Mouse (Mus musculus): Measurements from ENCODE around the gene Il4ra.

The Il4ra gene

GRCm38 (mm10) chr7:125601280-125601670 is 49.4 kb downstream of the Il4ra start:
- DNase-seq, result no peak

GRCm38 (mm10) chr7:125601821-125602448 is 50.0 kb downstream of the Il4ra start:
- DNase-seq, result no peak

- no peak for DNase-seq
Observed at GRCm38 (mm10) chr7:125603185-125603631, 51.3 kb downstream of the Il4ra start, which contains the start of gene Il21r. Gene Il21r (plus strand): TSS chr7:125603429.

- DNase-seq, result no peak
Observed at GRCm38 (mm10) chr7:125604362-125605319, 52.7 kb downstream of the Il4ra start.

GRCm38 (mm10) chr7:125605725-125606139 is 53.8 kb downstream of the Il4ra start:
- peak; percentile 42 for DNase-seq

- DNase-seq, result no peak
Observed at GRCm38 (mm10) chr7:125606265-125607164, 54.6 kb downstream of the Il4ra start.

GRCm38 (mm10) chr7:125607384-125608182 is 55.7 kb downstream of the Il4ra start:
- DNase-seq, result no peak

GRCm38 (mm10) chr7:125608183-125608688 is 56.3 kb downstream of the Il4ra start:
- DNase-seq, result no peak

GRCm38 (mm10) chr7:125613579-125613978 is 61.7 kb downstream of the Il4ra start:
- DNase-seq, result no peak

GRCm38 (mm10) chr7:125615453-125615852 is 63.5 kb downstream of the Il4ra start:
- no peak for DNase-seq

GRCm38 (mm10) chr7:125618016-125618415 is 66.1 kb downstream of the Il4ra start:
- no peak for DNase-seq

- DNase-seq, result no peak
Observed at GRCm38 (mm10) chr7:125620077-125620476, 68.2 kb downstream of the Il4ra start.

- DNase-seq, result peak; percentile 43
Observed at GRCm38 (mm10) chr7:125622741-125623685, 71.1 kb downstream of the Il4ra start.

- no peak for DNase-seq
Observed at GRCm38 (mm10) chr7:125625219-125625618, 73.3 kb downstream of the Il4ra start.

- no peak for DNase-seq
Observed at GRCm38 (mm10) chr7:125625829-125626228, 73.9 kb downstream of the Il4ra start.

All from lung, postnatal 10 days (tissue).